Mouse (Mus musculus) gastrocnemius, postnatal 25 days (tissue): ENCODE measurements around the gene Rufy4. TPM values are rescaled to one million over a fixed set of nuclear protein-coding genes. Genes with fewer than 3 reads are reported as not detected.

Experiments used
- total RNA-seq, 2 experiments: library from RNA; stranded (reverse); gene quantifications; 1 replicate in 1 of 2; 2 replicates in 1 of 2; pipeline ENCODE4 v1.2.3; 2021

Gene Rufy4
- total RNA-seq, 2 experiments from 2014 or later = 0.16 TPM; not detected in 1

Other genes starting within 250 kb of the Rufy4 start
- gene Tns1, start 1.1 kb upstream of the Rufy4 start, total RNA-seq = 100 to 1,000 TPM; 205 to 234 TPM
- gene Cxcr2, start 28.4 kb downstream of the Rufy4 start, total RNA-seq = not detected
- gene Cxcr1, start 69.1 kb downstream of the Rufy4 start, total RNA-seq = not detected
- gene Arpc2, start 110.5 kb downstream of the Rufy4 start, total RNA-seq = 10 to 100 TPM; 62.7 to 70.6 TPM
- not detected for gene Gpbar1, start 153.0 kb downstream of the Rufy4 start, total RNA-seq
- 10 to 100 TPM; 63.6 to 65.8 TPM for gene Aamp, start 159.2 kb downstream of the Rufy4 start, total RNA-seq
- 10 to 100 TPM; 56.7 to 58.0 TPM for gene Pnkd, start 159.4 kb downstream of the Rufy4 start, total RNA-seq
- 10 to 100 TPM; 28.5 to 36.6 TPM for gene Tmbim1, start 180.1 kb downstream of the Rufy4 start, total RNA-seq
- gene Catip, start 236.6 kb downstream of the Rufy4 start, total RNA-seq = not detected
- 1 to 10 TPM; 2.9 to 3.2 TPM for gene Slc11a1, start 249.7 kb downstream of the Rufy4 start, total RNA-seq